Mouse (Mus musculus) cortical plate, adult 2 months (tissue): Measurements from ENCODE around the gene Olfr1344.

Experiments
- CTCF ChIP-seq: fragments of 200-500 bp; IDR thresholded peaks from 2 replicates; pipeline ENCODE4 v1.5.1; 2011; ENCODE audit warnings: mild to moderate bottlenecking, control low read depth, low read length; ENCODE audit not compliant: insufficient read depth; ENCODE audit errors: extremely low read depth
- POLR2A ChIP-seq: fragments of 200-500 bp; IDR thresholded peaks from 2 replicates; pipeline ENCODE4 v1.6.1; 2011; ENCODE audit warnings: mild to moderate bottlenecking, low read length, control low read depth; ENCODE audit not compliant: insufficient read depth; ENCODE audit errors: extremely low read depth

DNA sequence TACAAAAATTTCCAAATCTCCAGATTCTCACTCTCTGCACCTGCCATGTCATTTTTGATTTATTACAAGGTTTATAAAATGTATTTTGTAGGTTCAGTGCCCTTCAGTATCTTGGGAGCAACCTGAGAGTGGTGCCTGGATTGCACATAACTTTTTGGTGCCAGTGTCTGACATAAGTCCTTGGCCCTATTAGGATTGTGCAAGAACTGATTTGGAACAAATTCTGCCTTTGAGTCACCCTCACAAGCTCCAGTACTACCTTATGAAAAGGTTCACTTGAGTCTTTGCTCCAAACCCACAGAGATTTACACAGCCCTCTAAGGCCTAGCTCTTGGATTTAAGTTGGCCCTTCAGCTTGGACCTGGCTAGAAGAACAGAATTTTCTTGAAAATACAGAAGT lies 28.5 kb downstream of the Olfr1344 start, which contains the start of gene Olfr1346:
- TF ChIP-seq POLR2A (no peak), CTCF (no peak)
